Mouse (Mus musculus) A20 (cell line): Measurements from ENCODE around the gene CN725425.

Experiments
- DNase-seq: peaks from one replicate; pipeline ENCODE4 v3.0.0-alpha.2; 2011; ENCODE audit warnings: low read depth, low spot score

Gene CN725425

GRCm38 (mm10) chr15:91199256-91199905 is at the start of gene CN725425:
Gene CN725425 (plus strand): TSS chr15:91199494.
- no peak for DNase-seq

- DNase-seq = no peak
Measured at GRCm38 (mm10) chr15:91152592-91152991, 46.7 kb upstream of the CN725425 start.

- no peak for DNase-seq
Measured at GRCm38 (mm10) chr15:91153311-91153710, 46.0 kb upstream of the CN725425 start.

- no peak for DNase-seq
Measured at GRCm38 (mm10) chr15:91161153-91161552, 38.1 kb upstream of the CN725425 start.

- no peak for DNase-seq
Measured at GRCm38 (mm10) chr15:91163454-91163853, 35.8 kb upstream of the CN725425 start.

- no peak for DNase-seq
Measured at GRCm38 (mm10) chr15:91165021-91165420, 34.3 kb upstream of the CN725425 start.

GRCm38 (mm10) chr15:91167850-91168562 is 31.3 kb upstream of the CN725425 start:
- DNase-seq = no peak

- DNase-seq = no peak
Measured at GRCm38 (mm10) chr15:91170602-91171328, 28.5 kb upstream of the CN725425 start.

- no peak for DNase-seq
Measured at GRCm38 (mm10) chr15:91171332-91171731, 28.0 kb upstream of the CN725425 start.

GRCm38 (mm10) chr15:91172193-91172592 is 27.1 kb upstream of the CN725425 start:
- DNase-seq = no peak

GRCm38 (mm10) chr15:91178656-91179314 is 20.5 kb upstream of the CN725425 start:
- no peak for DNase-seq

- DNase-seq = no peak
Measured at GRCm38 (mm10) chr15:91179911-91180622, 19.2 kb upstream of the CN725425 start.

GRCm38 (mm10) chr15:91186358-91186757 is 12.9 kb upstream of the CN725425 start:
- no peak for DNase-seq

- DNase-seq = no peak
Measured at GRCm38 (mm10) chr15:91190026-91190425, 9.3 kb upstream of the CN725425 start.

GRCm38 (mm10) chr15:91190519-91191207 is 8.6 kb upstream of the CN725425 start:
- DNase-seq = no peak

GRCm38 (mm10) chr15:91191412-91192222 is 7.7 kb upstream of the CN725425 start, which contains the start of gene Abcd2:
Gene Abcd2 (minus strand): TSS chr15:91191799.
- no peak for DNase-seq

- no peak for DNase-seq
Measured at GRCm38 (mm10) chr15:91192223-91192598, 7.1 kb upstream of the CN725425 start.

GRCm38 (mm10) chr15:91200833-91201232 is 1.5 kb downstream of the CN725425 start:
- no peak for DNase-seq

- DNase-seq = no peak
Measured at GRCm38 (mm10) chr15:91202486-91202885, 3.2 kb downstream of the CN725425 start.

GRCm38 (mm10) chr15:91203521-91203920 is 4.2 kb downstream of the CN725425 start:
- DNase-seq = no peak
